Mouse (Mus musculus) induced T-regulatory cell, adult 2 months (primary cell): ENCODE measurements around the gene Klhl15.

Experiments used
- DNase-seq: peaks from one replicate; pipeline ENCODE4 v3.0.0-alpha.2; 2012; ENCODE audit warnings: low read depth

Gene Klhl15

GRCm38 (mm10) chrX:94234532-94235189 is at the start of gene Klhl15:
Gene Klhl15 (plus strand): TSS chrX:94234599.
- DNase-seq: peak; percentile 91

GRCm38 (mm10) chrX:94185156-94185555 is 49.2 kb upstream of the Klhl15 start:
- peak; percentile 44 for DNase-seq

- DNase-seq: peak; percentile 73
These were observed 40.5 kb upstream of the Klhl15 start for GRCm38 (mm10) chrX:94193901-94194300.

GRCm38 (mm10) chrX:94197789-94198188 is 36.6 kb upstream of the Klhl15 start:
- DNase-seq: peak; percentile 70

- DNase-seq: no peak
These were observed 22.2 kb upstream of the Klhl15 start for GRCm38 (mm10) chrX:94212264-94212596.

- DNase-seq: peak; percentile 92
These were observed 21.6 kb upstream of the Klhl15 start, which contains the start of gene Eif2s3x for GRCm38 (mm10) chrX:94212597-94213321. Gene Eif2s3x (minus strand): TSS chrX:94212862.

GRCm38 (mm10) chrX:94213384-94213783 is 21.0 kb upstream of the Klhl15 start:
- DNase-seq: no peak

- DNase-seq: peak; percentile 71
These were observed 967 bp upstream of the Klhl15 start for GRCm38 (mm10) chrX:94233432-94233831.

GRCm38 (mm10) chrX:94233936-94234531 is 365 bp upstream of the Klhl15 start:
- peak; percentile 68 for DNase-seq

- no peak for DNase-seq
These were observed 774 bp downstream of the Klhl15 start for GRCm38 (mm10) chrX:94235190-94235555.

- peak; percentile 46 for DNase-seq
These were observed 1.2 kb downstream of the Klhl15 start for GRCm38 (mm10) chrX:94235601-94236000.

- DNase-seq: peak; percentile 77
These were observed 54.5 kb downstream of the Klhl15 start for GRCm38 (mm10) chrX:94288923-94289322.

GRCm38 (mm10) chrX:94302928-94303327 is 68.5 kb downstream of the Klhl15 start:
- no peak for DNase-seq

GRCm38 (mm10) chrX:94321036-94321902 is 86.9 kb downstream of the Klhl15 start:
- DNase-seq: no peak
